Mouse (Mus musculus) testis, postnatal 14 days (tissue): ENCODE data around the gene 1700019N19Rik.

Source experiments
- DNase-seq: peaks from one replicate; pipeline ENCODE4 v3.0.0; 2021; ENCODE audit warnings: low spot score

The 1700019N19Rik gene

DNA sequence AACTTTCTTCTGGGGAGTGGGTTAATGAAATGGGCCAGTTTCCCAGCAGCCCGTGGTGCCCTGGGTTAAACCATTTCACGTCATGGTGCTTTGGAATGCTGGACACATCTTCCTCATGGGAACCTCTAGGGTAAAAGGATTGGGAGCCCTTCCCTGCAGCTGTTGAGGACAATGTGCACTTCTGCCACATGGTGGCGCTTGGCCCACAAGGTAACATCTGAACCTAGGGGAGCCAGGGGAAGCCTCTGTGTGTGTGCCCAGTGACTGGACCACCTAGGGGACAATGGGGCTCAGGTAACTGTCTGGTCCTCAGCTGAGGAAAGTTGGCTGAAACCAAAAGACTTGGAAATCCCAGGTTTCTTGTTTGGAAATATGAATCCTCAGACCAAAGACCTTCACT, 12.1 kb upstream of the 1700019N19Rik start:
- peak; percentile 28 for DNase-seq

GRCm38 (mm10) chr19:58805191-58805779, 11.0 kb upstream of the 1700019N19Rik start:
- DNase-seq, result no peak

- DNase-seq, result no peak
Measured at GRCm38 (mm10) chr19:58795114-58795669, 931 bp upstream of the 1700019N19Rik start.

GRCm38 (mm10) chr19:58789194-58789593, 5.1 kb downstream of the 1700019N19Rik start:
- no peak for DNase-seq

DNA sequence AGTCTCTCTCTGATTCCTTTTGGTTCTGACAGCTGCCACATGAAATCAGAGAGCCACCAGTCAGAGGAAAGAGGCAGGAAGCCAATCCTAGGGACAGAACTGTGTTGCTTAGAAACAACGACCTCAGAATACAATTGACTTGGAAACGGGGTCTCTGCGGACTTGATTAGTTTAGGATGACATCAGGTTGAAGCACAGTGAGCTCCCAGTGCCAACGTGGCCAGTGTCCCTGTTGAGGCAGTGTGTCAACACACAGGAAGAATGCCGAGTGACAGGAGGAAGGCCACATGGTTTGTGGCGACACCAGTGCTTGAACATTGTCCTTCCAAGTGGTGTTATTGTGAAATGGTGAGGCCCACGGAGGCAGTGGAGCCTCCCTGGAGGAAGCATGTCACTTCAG, 10.3 kb downstream of the 1700019N19Rik start:
- DNase-seq, result no peak

DNA sequence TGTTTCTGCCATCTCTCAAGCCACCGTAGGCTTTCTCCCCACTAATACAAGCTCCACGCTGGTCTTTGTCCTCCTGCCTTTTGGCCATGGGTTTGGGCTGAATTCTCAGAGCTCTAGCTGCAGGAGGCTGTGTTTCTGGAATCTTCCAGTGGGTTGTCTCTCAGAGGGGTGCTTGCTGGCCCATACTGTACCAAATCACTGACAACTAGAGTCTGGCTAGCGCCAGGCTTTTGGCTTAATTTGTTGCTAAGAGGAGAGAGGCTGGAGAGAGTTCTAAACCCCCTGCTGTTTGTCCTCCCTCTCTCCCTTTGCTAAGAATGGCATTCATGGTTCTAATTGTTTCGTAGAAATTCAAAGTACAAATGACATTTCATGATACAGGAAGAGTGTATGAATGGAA, 12.7 kb downstream of the 1700019N19Rik start:
- DNase-seq, result no peak

GRCm38 (mm10) chr19:58776461-58776860, 17.8 kb downstream of the 1700019N19Rik start:
- no peak for DNase-seq

- no peak for DNase-seq
Measured at GRCm38 (mm10) chr19:58767329-58767728, 26.9 kb downstream of the 1700019N19Rik start.

DNA sequence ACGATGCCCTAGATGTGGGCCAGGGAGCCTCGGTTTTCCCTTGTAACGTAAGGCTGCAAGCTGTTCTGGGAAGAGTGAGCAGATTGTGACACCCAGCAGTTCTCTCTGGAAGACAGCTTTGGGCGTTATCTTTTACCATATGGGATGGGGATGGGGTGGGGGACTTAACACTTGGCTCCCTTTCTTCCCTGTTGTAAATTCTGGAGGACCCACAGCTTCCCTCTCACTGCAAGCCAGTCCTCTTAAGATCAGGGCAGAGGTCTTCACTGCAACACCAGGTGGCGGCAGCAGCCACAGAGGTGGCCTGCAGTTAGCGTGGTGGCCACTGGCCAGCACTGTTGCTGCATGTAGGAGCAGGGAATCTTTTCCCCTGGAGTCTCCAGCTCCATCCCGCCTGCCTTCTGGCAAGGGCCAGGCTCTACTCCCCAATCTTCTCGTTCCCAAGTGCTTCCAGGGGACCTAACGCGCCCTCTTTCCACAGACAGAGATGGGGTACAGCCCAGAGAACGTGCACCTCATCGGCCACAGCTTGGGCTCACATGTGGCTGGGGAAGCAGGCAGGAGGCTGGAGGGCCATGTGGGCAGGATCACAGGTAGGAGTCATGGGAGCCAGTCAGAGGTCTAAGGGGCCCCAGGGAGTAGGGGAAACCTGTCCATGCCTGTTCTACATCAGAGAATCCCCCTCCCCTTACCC, 31.3 kb downstream of the 1700019N19Rik start:
- peak; percentile 46 for DNase-seq

DNA sequence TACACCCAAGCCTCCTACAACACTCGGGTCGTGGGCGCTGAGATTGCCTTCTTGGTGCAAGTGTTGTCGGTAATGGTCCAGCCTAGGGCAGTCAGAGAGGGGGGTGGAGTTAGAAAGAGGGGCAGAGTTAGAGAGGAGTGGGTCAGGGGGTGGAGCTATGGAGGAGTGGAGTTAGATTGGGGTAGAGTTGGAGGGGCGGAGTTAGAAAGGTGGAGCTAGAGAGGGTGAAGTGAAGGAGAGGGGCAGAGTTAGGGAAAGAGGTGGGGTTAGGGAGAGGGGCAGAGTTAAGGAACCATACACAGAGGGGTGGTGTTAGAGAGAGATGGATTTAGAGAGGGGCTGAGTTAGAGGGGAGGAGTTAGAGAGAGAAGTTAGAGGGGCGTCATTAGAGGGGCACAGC, 31.9 kb downstream of the 1700019N19Rik start:
- peak; percentile 19 for DNase-seq

- DNase-seq, result no peak
Measured at GRCm38 (mm10) chr19:58759423-58759822, 34.8 kb downstream of the 1700019N19Rik start, which contains the start of gene Pnliprp2. Gene Pnliprp2, plus strand, starts transcription at chr19:58759719.

DNA sequence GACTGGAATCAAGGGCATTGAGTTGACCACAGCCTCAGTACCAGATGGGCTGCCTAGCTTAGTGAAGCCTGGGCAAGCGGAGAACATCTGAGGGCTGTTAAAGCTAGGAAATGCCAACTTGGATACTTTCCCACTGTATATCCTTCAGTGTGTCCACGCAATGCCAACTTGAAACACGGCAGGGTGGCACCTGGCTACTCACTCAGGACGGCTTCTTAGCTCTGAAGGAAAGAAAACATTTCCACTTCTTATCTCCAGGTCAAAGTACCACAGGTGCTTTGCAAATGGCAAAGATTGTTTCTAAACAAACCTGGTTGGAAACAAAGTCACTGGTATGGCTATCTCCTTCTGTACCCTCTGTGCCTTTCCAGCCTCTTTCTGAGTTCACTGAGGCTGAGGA, 35.4 kb downstream of the 1700019N19Rik start:
- no peak for DNase-seq

- no peak for DNase-seq
Measured at GRCm38 (mm10) chr19:58751504-58751903, 42.8 kb downstream of the 1700019N19Rik start.

GRCm38 (mm10) chr19:58750822-58751221, 43.4 kb downstream of the 1700019N19Rik start:
- DNase-seq, result no peak

DNA sequence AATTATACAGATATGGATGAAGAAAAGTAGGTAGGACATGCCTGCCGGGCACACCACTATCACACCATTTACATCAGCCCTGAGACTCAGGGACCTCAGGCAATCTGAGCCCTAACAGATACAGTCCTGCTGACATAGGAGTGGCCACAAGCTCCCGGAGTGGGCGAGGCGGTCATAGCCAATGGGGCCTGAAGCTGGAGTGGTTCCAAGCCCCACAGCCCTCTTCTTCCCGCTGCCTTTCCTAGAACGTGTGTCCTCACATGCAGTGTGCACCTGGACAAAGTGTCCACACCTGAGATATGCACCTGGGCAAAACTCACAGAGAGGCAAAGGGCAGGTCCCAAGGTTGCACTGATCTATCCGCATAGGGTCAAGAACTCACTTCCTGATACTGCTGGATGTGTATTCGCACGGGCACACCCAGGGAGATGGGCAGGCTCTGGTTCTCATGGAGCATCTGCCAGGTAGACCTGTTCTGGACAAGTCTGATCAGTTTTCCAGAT, 46.7 kb downstream of the 1700019N19Rik start:
- DNase-seq, result no peak

DNA sequence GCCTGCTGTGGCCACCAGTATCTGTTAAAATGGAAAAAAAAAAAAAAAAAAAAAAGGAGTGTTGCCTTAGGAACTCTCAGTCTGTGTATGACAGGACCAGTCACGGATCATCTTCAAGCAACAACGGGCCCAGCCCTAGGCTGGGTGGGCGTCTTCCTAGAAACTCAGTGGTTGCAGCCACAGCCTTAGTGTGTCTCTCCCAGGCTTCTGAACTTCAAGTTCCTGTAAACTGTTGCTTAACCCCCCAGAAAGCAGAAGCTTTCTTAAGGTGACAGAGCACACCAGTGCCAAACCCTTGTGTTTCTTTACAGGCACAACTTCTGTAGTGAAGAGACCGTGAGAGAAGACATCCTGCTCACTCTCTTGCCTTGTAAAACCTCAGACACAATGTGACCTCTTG, 50.5 kb downstream of the 1700019N19Rik start:
- no peak for DNase-seq

GRCm38 (mm10) chr19:58742711-58743110, 51.5 kb downstream of the 1700019N19Rik start:
- no peak for DNase-seq

DNA sequence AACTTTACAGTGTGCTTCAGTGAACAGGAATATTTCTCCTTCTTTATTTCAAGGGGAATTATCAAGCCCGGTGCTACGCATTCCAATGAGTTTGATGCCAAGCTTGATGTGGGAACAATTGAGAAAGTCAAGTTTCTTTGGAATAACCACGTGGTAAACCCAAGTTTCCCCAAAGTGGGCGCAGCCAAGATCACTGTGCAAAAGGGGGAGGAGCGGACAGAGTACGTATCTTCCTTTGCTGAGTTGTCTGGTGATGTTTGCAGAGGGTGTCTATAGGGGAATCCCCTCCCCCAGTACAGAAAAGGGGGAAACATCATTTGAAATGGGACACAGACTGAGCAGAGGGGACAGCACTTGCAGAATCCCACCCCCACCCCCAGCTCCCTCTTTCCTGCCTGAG, 53.2 kb downstream of the 1700019N19Rik start:
- no peak for DNase-seq

DNA sequence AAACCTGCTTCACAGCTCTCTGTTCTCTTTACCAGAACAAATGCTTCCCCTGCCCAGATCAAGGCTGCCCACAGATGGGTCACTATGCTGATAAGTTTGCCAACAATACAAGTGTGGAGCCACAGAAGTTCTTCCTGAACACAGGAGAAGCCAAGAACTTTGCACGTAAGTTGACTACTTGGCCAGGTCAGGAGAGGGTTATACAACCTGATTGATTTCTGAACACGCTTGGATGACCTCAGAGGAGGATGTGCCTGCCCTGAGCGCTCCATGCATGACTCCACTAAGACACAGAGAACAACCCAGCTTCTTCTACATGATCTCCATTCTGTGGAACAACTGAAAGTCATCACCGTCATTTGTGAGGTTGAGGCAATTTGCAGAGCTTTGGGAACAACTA, 56.1 kb downstream of the 1700019N19Rik start:
- no peak for DNase-seq
